Mouse (Mus musculus): Measurements from ENCODE around the gene Igf2bp1. TPM values are rescaled to one million over a fixed set of nuclear protein-coding genes. Genes with fewer than 3 reads are reported as not detected.

Gene Igf2bp1
- total RNA-seq, 2 experiments from 2014 or later = 0.46 to 0.76 TPM

DNA sequence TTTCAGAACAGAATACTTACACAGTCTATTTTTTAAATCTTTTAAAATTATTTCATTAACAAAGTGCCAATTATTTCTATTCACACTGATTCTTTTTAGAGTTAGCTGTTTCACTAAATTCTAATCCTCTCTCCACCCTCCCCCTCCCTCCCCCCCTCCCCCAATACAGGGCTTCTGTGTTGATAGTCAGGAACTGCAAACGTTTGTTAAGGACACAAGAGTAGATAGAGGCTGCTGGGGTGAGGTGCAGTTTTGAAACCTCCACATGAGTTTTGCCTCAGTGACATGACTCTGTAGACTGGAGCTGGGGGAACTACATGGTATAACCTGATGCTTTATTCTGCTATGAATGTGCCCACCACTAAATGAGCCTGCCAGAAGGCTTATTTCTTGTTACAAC, 3.1 kb upstream of the Igf2bp1 start:
- DNase-seq = no peak
- intact Hi-C loops (cut with DNase I) = loop anchor here (5.0 kb wide), 2 partner anchors 193 to 283 kb away; partner anchors contain the start of gene Hoxb6

DNA sequence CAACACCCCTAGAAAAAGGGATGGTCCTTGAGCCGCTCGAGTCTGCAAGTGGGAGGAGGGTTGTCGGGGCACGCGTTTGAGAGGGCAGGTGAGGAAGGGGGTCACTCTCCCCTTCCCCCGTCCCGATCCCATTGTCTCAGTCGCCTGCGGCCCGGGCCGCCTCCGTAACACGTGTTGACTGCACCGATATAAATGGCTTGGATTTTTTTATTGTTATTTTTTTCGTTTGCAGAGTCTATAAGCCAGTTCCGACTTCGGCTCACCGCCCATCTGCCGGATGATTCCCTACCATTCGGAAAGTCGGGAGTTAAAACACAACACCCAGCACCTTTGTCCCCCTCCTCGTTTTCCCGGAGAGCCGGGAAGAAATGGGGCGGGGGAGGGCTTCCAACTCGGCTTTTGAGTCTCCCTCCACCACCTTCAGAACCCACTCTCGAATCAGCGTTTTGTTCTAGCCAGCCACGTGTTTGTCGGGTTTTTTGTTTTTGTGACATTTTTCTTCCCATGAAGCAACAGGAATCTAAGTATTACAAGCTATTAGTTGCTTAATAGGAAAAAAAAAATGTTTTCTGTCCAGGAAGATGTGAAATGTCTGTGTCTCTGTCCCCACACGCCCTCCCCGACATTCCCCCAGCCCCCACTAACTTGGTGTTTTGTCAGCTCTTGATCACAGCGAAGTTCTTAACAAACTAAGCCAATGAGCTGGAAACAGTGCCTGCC, 1.9 kb upstream of the Igf2bp1 start:
- DNase-seq = peak; percentile 19 to 25
- intact Hi-C loops (cut with DNase I) = loop anchor here (5.0 kb wide), 2 partner anchors 195 to 285 kb away; partner anchors contain the start of gene Hoxb6

DNA sequence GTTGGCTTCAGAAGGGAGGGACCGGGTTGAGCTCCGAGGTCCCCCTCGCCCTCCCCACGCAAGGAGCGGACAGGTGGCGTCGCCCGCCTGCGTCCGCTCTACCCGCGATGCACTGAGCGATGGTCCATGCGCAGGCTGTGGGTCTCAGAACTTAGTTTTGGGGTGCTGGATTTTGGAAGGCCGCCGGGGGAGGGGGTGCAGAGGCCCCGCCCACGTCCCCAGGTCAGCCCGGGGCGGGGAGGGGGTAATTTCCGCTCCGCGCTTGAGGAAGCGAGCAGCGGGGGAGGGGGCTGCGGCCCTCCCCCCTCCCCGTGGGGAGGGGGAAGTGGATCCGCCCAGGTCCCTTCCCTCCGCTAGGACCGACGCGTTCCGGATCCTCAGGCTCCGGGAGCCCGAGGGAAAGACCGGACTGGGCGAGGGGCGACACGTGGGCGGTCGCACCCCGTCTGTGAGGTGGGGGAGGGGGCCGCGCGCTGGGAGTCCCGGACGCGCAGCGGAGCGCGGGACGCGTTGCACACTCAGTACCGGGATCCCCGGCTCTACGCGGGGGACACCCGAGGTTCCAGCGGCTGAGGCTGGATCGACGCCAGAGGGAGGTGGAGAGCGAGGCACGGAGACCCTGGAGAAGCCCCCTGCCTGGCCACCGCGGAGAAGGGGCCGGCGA, 1.2 kb upstream of the Igf2bp1 start:
- peak; percentile 36 to 42 for DNase-seq
- intact Hi-C loops (cut with DNase I) = loop anchor here (5.0 kb wide), 2 partner anchors 195 to 285 kb away; partner anchors contain the start of gene Hoxb6

DNA sequence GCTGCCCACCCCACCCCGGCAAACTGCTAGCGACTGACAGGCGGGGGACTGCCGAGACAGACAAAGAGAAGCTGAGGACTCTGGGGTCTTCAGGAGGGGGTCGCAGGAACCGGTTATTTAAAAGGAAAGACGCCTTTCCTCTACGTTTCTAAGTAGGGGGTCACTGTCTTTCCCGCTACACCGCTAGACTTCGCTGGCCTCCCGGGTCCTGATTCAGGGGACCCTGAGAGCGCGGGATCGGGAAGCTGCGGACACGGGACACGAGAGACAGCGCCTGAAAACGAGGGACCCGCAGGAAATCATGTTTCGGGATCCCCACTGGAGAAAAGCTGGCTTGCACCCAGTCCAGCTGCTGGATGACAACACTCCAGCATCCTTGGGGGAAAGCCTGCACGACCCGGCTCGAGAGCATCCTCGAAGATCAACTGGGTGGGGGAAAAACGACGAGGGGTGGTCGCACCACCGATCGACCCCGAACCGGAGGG, 669 bp upstream of the Igf2bp1 start:
- intact Hi-C loops (cut with DNase I) = loop anchor here (5.0 kb wide), 2 partner anchors 196 to 286 kb away; partner anchors contain the start of gene Hoxb6
- peak; percentile 21 to 38 for DNase-seq

DNA sequence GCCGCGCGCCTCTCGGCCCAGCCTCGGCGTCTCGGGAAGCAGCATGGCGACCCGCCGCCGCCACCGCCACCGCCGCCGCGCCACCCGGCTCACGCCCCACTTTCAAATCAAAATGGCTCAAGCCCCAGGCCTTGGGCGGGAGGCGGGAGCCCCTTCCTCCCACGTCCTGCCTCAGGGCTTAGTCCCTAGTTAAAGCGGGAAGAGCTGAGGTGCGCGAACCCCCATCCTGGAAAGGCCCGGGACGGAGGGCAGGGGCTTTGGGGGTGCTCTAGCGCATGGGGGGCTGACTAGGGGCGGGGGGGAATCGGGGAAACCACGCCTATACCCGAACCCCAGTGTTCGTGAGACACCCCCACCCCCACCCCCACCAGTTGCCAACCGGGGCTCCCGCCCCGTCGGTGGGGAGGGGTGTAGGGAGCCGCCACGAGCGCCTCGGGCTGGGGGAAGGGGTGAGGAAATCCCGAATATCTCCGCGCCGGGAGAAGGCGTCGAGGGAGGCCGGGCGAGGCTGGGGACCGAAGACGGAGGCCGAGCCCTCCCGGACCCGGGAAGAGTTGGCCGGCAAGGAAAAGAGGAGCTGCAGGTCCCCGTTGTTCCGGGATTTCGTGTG, 842 bp downstream of the Igf2bp1 start:
- peak; percentile 15 to 27 for DNase-seq
- intact Hi-C loops (cut with DNase I) = loop anchor here (5.0 kb wide), 2 partner anchors 197 to 287 kb away; partner anchors contain the start of gene Hoxb6

DNA sequence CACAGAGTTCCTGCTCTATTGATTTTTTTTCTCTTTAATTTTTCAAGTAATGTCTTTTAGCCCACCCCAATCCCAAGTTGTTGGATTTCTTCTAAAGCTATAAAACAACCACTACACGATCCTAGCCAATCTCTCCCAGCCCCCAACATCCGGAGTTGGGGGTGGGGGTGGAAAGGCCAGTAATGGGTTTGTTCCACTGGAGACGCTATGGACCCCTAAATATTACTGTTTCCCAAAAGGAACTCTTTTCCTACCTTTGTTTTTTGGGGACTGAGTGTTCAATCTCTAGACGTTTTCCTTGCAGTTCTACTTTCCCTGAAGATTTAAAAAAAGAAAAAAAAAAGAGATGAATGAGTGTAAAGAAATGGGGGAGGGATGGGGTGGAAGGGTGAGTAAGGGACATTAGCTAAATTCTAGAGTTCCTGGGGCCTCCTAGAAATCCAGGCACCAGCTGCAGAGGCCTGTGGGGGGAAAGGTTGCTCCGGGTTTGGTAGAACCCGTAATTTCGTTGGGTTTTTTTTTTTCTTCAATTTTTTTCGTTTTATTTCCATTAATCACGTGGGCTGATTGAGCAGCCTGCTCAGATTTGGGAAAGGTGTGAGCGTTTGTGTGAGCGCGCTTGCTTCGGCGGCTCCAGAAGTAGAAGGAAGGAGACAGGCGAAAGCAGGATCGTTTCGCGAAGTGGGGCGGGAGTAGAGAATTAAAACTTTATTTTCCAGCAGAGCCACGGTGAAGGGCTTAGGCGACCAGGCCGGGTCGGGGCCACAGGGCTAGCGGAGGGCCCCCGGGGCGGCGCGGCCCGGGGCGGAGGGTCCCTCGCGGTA, 1.6 kb downstream of the Igf2bp1 start:
- peak in 1 of 2 experiments; percentile 25 for DNase-seq

DNA sequence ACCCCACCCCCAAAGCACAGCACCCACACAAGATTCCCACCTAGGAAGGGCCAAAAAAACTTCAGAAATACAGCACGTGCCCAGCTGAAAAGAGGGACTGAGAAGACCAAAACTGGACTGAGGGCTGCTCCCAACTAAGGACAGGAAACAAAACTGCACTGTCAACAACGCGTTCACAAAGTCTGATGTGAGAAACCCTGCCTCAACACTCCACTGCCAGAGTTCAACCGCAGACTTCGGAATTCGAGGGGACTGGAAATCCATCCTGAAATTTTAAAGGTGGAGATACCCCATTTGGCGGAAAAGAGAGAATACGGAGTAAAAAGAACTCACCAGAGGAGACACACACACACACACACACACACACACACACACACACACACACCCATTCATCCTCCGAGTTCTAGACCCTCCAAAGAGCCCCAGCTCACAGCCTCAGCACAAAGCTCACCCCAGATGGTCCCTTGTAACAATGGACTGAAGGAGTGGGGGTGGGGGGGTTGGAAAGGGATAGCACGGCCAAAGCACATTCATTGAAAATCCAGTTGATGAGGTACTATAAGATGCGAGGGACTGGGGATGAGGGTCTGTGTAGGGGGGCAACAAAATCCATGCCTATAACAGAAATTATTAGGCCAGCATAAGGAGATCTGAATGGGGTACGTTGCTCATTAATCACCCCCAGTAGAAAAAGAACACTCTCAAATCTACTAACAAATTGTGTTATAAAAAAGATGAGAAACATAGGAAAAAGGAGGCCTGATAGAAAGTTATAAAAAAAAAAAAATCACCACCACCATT, 2.4 kb downstream of the Igf2bp1 start:
- DNase-seq = no peak
- intact Hi-C loops (cut with DNase I) = no loop called here

More for the DNA sequence above, 1.6 kb downstream of the Igf2bp1 start:
- intact Hi-C loops (cut with DNase I) = no loop called here

DNA sequence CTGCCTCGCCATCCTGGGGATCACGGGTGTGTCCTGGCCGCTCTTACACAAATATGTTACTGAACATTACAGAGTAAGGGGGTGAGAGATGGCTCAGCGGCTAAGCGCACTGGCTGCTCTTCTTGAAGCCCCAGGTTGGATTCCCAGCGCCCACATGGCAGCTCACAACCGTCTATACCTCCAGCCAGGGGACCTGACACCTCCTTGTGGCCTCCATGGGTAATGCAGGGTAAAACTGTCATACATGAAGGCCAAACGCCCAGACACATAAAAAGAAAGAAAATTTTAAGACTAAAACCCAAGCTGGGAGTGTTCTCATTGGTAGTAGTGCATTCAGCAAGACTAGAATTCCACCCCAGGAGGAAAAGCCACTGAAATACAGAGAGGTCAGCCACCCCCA, 11.6 kb downstream of the Igf2bp1 start:
- intact Hi-C loops (cut with DNase I) = no loop called here
- DNase-seq = no peak

DNA sequence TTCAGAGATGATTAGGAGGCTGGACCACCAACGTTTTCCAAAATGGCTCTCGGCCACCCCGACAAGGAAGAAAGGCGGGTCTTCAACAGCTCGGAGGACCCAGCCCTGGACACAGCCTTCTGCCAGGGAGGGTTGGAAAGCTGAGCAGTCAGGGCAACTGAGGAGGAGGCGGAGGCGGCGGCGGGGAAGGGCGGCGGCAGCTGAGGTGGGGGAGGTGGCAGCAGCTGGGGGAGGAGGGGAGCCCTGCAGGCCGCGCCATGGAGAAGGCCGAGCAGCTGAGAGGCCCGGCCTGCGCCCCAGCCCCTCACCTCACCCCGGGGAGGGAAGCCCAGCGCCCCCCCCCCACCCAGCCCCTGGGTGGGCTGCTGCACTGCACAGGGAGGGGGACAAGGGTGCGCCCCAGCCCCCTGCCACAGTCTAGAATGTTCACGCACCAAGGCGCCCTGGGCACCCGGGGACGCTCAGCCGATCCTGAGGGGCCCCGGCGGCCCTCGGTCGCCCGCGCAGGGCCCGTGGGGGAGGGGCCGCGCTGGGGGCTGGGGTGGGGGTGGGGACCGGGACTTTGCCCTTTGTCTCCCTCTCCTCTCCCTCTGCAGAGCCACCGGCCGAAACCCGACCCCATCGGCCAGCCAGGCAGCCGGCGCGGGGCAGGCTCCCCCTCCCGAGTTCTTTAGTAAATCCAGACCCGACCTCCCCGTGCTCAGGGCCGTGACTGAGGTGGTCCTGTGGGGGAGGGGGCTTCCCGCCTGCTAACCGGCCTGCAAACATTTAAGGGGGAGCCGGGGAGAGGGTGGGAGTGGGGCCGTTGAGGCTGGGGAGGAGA, 14.6 kb downstream of the Igf2bp1 start:
- DNase-seq = peak; percentile 25 to 55
- intact Hi-C loops (cut with DNase I) = no loop called here

DNA sequence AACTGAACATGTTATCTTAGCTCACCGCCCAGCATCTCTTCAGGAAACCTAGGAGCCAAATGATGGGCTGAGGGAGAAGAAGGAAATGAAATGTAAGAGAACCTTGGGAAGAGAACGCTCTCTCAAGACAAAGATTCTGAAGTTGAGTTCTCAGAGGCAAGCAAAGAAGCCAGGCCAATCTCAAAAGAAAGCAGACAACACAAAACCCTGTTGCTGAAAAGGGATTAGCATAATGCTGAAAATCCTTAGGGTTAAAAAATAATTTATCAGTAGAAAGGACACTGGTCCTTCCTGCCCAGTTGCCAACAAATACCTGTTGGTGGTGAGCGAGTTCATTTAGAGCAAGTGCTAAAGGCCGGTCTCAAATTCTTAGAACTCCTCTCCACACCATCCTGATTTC, 15.3 kb downstream of the Igf2bp1 start:
- no peak for DNase-seq
- intact Hi-C loops (cut with DNase I) = no loop called here

DNA sequence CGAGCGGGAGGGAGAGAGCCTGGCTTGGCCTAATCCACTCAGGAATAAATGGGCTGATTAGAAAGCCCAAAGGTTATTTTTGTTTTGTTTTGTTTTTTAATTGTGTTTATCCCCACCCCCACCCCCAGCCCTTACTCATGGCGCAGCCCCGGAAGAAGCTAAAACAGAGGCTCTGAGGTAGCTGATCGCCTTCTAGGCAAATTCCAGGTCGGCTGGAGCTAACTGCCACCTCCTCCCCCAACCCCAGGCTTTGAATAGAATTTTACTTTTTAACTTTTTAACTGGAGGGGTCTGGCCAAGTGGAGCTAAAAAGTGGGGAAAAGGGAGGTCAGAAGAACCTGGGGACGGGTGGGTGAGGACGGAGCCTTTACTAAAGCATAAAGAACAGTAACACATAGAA, 15.9 kb downstream of the Igf2bp1 start:
- intact Hi-C loops (cut with DNase I) = no loop called here
- DNase-seq = no peak

DNA sequence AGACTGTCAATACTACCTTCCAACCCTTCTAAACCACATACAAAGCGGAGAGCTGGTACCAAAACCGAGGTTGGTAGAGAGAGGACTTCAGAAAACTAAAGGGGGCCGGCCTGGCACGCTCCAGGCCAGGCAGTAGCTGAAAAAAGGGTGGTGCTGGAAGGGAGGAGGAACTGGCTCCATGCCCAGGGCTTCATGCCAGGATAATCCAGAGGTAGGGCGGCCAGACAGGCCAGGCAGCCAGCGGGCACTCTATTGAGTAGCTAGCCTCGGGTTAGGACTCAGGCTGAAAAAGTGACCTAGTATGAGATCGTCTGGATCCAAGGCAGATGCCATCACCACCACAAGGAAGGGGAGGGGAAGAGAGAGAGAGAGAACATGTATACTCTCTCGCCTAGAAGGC, 17.2 kb downstream of the Igf2bp1 start:
- DNase-seq = peak; percentile 71 to 84
- intact Hi-C loops (cut with DNase I) = no loop called here

DNA sequence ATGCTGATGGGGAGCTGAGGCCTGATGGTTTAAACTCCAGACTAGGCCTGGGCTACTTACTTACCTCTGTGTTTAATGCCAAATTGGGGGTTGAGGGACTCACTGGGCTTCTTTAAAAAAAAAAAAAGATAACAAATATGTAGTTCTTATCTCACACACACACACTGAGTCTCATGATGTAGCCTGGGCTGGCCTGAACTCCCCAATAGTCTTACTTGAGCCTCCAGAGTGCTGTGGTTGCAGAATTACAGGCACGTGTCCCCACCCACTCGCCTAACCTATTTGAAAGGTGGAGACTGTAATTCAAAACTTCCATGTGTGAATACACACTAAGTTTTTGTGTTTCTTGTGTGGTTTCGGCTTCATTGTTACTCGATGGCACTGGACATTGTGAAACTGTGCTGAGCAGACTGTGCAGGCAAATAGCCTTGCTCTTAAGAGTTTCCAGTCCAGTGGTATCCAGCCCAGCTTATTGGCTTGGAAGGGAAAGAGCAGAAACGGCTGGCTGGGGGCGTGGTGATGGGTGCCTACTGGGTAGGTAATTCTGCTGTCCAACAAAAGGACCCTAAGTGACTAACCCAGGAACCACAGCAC, 17.8 kb downstream of the Igf2bp1 start:
- DNase-seq = no peak
- intact Hi-C loops (cut with DNase I) = no loop called here

DNA sequence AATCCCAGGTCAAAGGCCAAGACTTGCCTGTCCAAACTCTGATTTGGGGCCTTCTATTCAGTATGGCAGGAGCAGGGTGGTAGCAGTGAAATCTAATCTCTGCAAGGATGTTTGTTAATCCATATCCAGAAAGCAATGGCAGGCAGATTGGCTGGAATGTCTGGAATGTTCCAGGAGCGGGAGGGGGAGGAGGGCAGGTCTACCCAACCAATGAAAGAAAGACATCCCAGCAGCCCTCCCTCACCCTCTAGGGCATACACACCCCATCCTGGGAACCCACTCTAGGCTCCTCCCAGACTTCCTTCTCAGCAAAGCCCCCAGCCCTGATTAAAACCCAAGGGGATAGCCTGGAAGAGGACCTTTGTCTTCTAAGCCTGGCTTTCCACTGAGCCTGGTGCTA, 23.3 kb downstream of the Igf2bp1 start:
- peak in 1 of 2 experiments; percentile 9 for DNase-seq
- intact Hi-C loops (cut with DNase I) = no loop called here

DNA sequence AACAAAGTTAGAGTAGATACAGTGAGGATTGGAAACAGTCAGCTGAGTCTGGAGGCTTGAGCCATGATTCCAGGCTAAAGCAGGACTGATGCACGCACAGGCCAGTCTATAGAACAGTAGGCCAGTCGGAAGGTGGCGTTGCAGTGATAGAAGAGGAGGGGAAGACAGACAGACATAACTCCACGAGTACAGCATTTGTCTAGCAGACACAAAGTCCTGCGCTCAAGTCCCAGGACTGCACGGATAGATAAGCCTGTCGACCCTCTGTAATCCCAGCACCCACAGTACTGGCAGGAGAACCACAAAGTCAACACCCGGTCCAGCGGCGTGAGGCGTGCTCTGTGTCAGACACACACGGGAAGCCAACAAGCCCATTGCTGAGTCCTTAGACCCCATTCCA, 23.9 kb downstream of the Igf2bp1 start:
- no peak for DNase-seq
- intact Hi-C loops (cut with DNase I) = no loop called here

DNA sequence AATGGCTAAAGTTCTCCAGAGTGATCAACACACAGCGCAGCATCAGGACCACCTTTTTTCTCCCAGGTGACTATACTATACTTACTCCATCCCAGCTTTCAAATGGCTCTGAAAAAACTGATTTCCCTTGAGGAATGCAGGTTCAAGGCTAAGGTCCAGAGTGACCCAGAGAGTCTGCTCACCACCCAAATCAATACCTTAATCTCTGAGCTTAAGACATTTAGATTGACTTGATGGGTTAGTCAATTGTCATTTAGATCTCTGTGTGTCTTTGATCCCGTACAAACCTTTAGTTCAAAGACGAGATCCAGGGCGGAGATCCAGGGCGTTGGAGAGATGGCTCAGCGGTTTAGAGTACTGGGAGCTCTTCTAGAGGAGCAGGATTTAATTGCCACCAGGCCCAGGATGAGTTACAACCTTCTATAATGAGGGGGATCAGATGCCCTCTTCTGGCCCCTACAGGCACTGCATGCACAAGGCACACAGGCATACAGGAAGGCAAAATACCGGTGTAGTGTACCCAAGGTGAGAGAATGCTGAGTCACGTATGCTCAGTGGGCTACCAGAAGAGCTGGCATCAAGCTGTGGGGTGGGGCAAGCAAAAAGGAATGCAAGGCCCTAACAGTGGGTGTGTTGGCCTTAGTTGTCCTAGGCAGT, 24.9 kb downstream of the Igf2bp1 start:
- intact Hi-C loops (cut with DNase I) = no loop called here
- peak in 1 of 2 experiments; percentile 41 for DNase-seq

DNA sequence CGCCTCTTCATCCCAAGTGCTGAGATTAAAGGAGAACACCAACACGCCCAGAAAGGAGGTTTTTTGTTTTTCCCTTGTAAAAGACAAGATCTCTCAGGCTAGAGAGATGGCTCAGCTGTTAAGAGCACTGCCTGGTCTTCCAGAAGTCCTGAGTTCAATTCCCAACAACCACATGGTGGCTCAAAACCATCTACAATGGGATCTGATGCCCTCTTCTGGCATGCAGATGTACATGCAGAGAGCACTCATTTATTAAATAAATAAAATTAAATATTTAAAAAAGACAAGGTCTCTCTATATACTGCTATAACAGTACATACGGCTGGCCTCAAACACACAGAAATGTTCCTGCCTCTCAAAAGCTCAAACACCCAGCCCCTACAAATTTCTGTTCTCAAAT, 27.3 kb downstream of the Igf2bp1 start:
- no peak for DNase-seq
- intact Hi-C loops (cut with DNase I) = no loop called here

DNA sequence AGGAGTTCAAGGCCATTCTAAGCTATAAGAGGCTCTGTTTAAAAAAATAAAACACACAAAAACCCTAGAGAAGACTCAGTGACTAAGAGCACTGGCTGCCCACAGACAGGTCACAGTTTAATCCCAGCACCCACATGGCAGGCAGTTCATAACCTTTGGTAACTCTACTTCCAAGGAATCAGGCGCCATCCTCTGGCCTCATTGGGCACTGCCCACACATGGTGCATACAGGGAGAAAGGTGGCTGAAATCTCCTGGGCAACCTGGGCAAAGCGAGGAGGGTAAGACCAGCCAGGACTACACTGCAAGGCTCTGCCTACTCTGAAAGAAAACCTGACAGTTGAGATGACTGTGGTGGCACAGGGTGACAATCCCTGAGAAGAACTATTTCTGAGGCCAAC, 29.4 kb downstream of the Igf2bp1 start:
- intact Hi-C loops (cut with DNase I) = no loop called here
- DNase-seq = no peak
